Mouse (Mus musculus): ENCODE results near the gene Mylk.

- TF ChIP-seq CTCF (IDR thresholded peaks at IDR 0.05; ENCODE audit: insufficient read depth, low read depth, low read length) (no peak), POLR2A (IDR thresholded peaks at IDR 0.05; ENCODE audit: insufficient read depth, low read depth, low read length) (no peak)
Measured at GRCm38 (mm10) chr16:34981009-34981408, 236.0 kb downstream of the Mylk start.
